Comparison of ENCODE assay signal across 7 mouse cellular contexts in genomic region chrX:169299579-169299978, GRCm38 (mm10). TPM values are rescaled to one million over a fixed set of nuclear protein-coding genes. Genes with fewer than 3 reads are reported as not detected.
A peak's percentile ranks its signal among the peaks of the same experiment; 100 is the strongest.
DNase-seq lines count a peak whose midpoint lies in the region; TF ChIP-seq lines count a peak whose summit lies in the region.

No protein-coding gene starts in this region.

- peak; percentile 11 for DNase-seq in kidney, adult 2 months
- no peak for DNase-seq in kidney, postnatal 36 days
- DNase-seq in 416B (ENCODE audit: low read depth) (peak; percentile 68), MEL-GATA-1-ER (ENCODE audit: extremely low read depth, low read depth) (peak; percentile 38)
- peak; percentile 37 for DNase-seq in lung, postnatal 10 days
- no peak for DNase-seq in adrenal gland, postnatal 4 days (ENCODE audit: low spot score in 2 of 2)
- no peak for DNase-seq in yolk sac, embryonic 10.5 days (ENCODE audit: low spot score)

- 0 out of 2 replicates have a peak, but pooled peaks have one; percentile 23 for TF ChIP-seq CTCF in kidney, adult 2 months (conservative IDR thresholded peaks at IDR 0.05; ENCODE audit: insufficient read depth, insufficient read length, low read depth, low read length)

- no peak overlapping the region for H3K4me3 ChIP-seq in kidney, adult 2 months (ENCODE audit: insufficient read depth, low read depth, low read length)

- no peak overlapping the region for H3K27ac ChIP-seq in kidney, adult 2 months (ENCODE audit: insufficient read depth, low read depth, low read length)

- H3K27me3 ChIP-seq in kidney, adult 2 months (replicated peaks; ENCODE audit: control insufficient read depth, insufficient read depth, low read length), result no peaks in the 10 kb centered on the region

- no peaks in the 10 kb centered on the region for H3K4me1 ChIP-seq in kidney, adult 2 months (ENCODE audit: control insufficient read depth, insufficient read depth, low read length)

- TF ChIP-seq POLR2A in kidney, adult 2 months (IDR thresholded peaks at IDR 0.05; ENCODE audit: low read depth, low read length), result no peak

- H3K36me3 ChIP-seq in kidney, adult 2 months (ENCODE audit: control insufficient read depth, insufficient read depth, low read length), result no peaks in the 10 kb centered on the region

- WGBS in kidney, adult 2 months, result 52% methylated on average over 4 of the region's 4 CpGs

RNA-seq across cellular contexts. Expression of gene Hccs, which starts 20.6 kb away (rescaled TPM):
- polyA plus RNA-seq in kidney, adult 2 months (2012; rRNA removed), result 9.2 and 10.8 TPM in 2 replicates
- 10 to 100 TPM; 27.3 to 27.6 TPM for total RNA-seq in adrenal gland, postnatal 4 days (2021)

Comparison
In these comparisons a context has a peak if more than half of its experiments do, and no peak if none do; other contexts are left out.
1. DNase-seq: peak in kidney, adult 2 months (single experiment), 416B (single experiment), MEL-GATA-1-ER (single experiment) and lung, postnatal 10 days (single experiment); none in kidney, postnatal 36 days (0 of 2), adrenal gland, postnatal 4 days (0 of 2) and yolk sac, embryonic 10.5 days (single experiment).